Mouse (Mus musculus): ENCODE measurements around the gene B3galt2. TPM values are rescaled to one million over a fixed set of nuclear protein-coding genes. Genes with fewer than 3 reads are reported as not detected.

The B3galt2 gene
- polyA plus RNA-seq (2015; fragmentation: Nextera tagmentation; extraction: Ambion mirVana), result 6.5 and 7.0 TPM in 2 replicates

DNA sequence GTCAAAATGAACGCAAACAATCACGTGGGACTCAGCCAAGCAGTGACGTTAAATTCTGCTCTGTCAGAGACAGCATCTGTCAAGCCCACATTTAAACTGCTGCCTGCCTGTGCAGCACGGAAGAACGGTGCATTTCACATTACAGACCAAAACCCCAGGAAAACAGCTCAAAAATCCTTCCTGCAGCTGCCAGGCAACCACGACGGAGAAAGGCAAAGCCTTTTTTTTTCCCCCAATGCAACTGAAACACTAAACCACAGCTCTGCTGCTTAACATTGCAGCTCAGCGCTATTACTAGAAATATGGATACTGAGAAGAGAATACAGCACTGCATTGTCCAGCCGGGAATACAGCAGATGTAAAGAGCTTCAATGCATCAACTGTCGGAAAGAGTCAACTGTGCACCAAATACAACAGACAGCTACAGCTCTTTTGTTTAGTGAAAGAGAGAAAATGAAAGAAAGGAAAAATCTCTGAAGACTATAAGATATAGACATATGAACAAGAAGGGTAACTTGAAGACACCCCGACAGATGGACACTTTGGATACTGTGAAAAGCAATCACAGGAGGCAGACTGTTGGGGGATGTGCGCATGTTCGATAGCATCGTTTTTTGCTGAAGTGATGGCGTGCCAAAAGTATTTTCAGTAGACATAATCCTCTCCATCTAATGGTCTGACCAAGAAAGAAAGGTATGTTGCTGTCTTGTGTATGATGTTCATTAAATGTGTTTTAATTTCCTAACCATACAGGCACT lies at the start of gene B3galt2:
B3galt2 (plus strand) TSS at position 15 of the 758 bp plus-strand sequence.
- Histone ChIP-seq H3K4me1 (peaks cover 4% of the 10 kb centered on the region; the same call in 1 of the 2 replicates), H3K27ac (peak within 1 kb of the TSS; percentile 94), H3K27me3 (replicated peaks) (no peaks in the 10 kb centered on the region), H3K4me3 (peak within 1 kb of the TSS; percentile 50), H3K9me3 (no peaks in the 10 kb centered on the region), H3K36me3 (replicated peaks) (no peaks in the 10 kb centered on the region), H3K9ac (peak within 1 kb of the TSS; percentile 70), H3K4me2 (peak within 1 kb of the TSS; percentile 52)
- ATAC-seq (replicated peaks), result peak; percentile 95
- WGBS, result 9% methylated on average over 15 of the region's 15 CpGs

GRCm38 (mm10) chr1:143596864-143597263 lies 43.6 kb upstream of the B3galt2 start:
- ATAC-seq (replicated peaks), result no peak
- no peak overlapping the region for H3K4me3 ChIP-seq
- H3K36me3 ChIP-seq (replicated peaks), result no peaks in the 10 kb centered on the region
- no peaks in the 10 kb centered on the region for H3K9me3 ChIP-seq
- H3K27ac ChIP-seq, result no peak overlapping the region
- 94% methylated on average over 2 of the region's 2 CpGs for WGBS
- H3K27me3 ChIP-seq (replicated peaks), result no peaks in the 10 kb centered on the region
- H3K4me2 ChIP-seq, result no peak overlapping the region
- H3K4me1 ChIP-seq, result no peaks in the 10 kb centered on the region
- H3K9ac ChIP-seq, result no peak overlapping the region

- H3K36me3 ChIP-seq (replicated peaks), result peaks cover 3% of the 10 kb centered on the region; the same call in 1 of the 2 replicates
- no peak for ATAC-seq (replicated peaks)
- H3K27ac ChIP-seq, result no peak overlapping the region
- no peaks in the 10 kb centered on the region for H3K27me3 ChIP-seq (replicated peaks)
- no peak overlapping the region for H3K4me2 ChIP-seq
- H3K4me1 ChIP-seq, result no peaks in the 10 kb centered on the region
- no peak overlapping the region for H3K9ac ChIP-seq
- H3K4me3 ChIP-seq, result no peak overlapping the region
- H3K9me3 ChIP-seq, result no peaks in the 10 kb centered on the region
- WGBS, result 82% methylated on average over 2 of the region's 2 CpGs
Observed at GRCm38 (mm10) chr1:143608911-143609310, 31.6 kb upstream of the B3galt2 start.

DNA sequence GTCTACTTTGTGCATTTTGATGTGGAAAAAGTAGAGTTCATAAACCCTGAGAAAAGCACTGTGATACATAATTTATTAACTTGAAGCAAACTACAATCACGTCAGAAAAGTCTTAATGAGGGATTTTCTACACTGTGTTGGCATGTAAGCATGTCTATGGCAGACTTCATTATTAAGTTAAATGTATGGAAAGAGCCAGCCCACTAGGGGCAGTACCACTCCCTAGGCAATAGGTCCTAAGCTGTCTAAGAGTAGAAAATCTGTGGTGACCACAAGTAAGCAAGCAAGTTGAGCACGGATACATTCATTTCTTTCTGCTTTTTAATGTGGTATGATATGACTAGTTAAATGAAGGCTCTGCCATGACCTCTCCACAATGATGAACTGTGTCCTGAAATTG lies 27.6 kb upstream of the B3galt2 start:
- no peaks in the 10 kb centered on the region for H3K27me3 ChIP-seq (replicated peaks)
- 90% methylated on average over 2 of the region's 2 CpGs for WGBS
- H3K9ac ChIP-seq, result no peak overlapping the region
- no peak overlapping the region for H3K4me3 ChIP-seq
- peaks cover 3% of the 10 kb centered on the region for H3K36me3 ChIP-seq (replicated peaks)
- no peaks in the 10 kb centered on the region for H3K4me1 ChIP-seq
- no peak for ATAC-seq (replicated peaks)
- H3K27ac ChIP-seq, result no peak overlapping the region
- H3K4me2 ChIP-seq, result no peak overlapping the region
- H3K9me3 ChIP-seq, result no peaks in the 10 kb centered on the region

DNA sequence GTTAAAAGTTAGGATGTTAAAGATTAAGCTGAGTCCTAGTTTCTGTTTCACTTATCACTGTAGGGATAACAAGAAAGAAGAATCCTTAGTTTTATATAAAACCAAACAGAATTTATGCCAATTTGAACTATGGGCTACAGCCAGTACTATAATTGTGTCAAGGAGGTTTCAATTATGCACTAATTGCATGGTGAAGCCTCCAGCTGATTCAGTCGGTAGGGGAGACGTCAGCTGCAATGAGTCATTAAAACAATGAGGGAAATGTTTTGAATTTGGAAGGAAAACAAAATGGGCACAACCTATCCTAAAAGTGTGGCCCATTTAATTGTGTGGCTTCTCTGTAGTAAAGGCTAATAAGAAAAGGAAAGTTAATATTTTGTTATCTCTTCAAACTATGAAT lies 20.7 kb upstream of the B3galt2 start:
- no peak overlapping the region for H3K27ac ChIP-seq
- WGBS, result 54% methylated on average over 2 of the region's 2 CpGs

GRCm38 (mm10) chr1:143621930-143622329 lies 18.5 kb upstream of the B3galt2 start:
- no peaks in the 10 kb centered on the region for H3K9me3 ChIP-seq
- ATAC-seq (replicated peaks), result no peak
- no peaks in the 10 kb centered on the region for H3K27me3 ChIP-seq (replicated peaks)

More for the DNA sequence above, 20.7 kb upstream of the B3galt2 start:
- no peak for ATAC-seq (replicated peaks)
- no peak overlapping the region for H3K4me2 ChIP-seq
- no peak overlapping the region for H3K4me3 ChIP-seq
- no peak overlapping the region for H3K9ac ChIP-seq
- no peaks in the 10 kb centered on the region for H3K27me3 ChIP-seq (replicated peaks)
- no peaks in the 10 kb centered on the region; the same call in 1 of the 2 replicates for H3K36me3 ChIP-seq (replicated peaks)
- no peaks in the 10 kb centered on the region for H3K4me1 ChIP-seq
- no peaks in the 10 kb centered on the region for H3K9me3 ChIP-seq

DNA sequence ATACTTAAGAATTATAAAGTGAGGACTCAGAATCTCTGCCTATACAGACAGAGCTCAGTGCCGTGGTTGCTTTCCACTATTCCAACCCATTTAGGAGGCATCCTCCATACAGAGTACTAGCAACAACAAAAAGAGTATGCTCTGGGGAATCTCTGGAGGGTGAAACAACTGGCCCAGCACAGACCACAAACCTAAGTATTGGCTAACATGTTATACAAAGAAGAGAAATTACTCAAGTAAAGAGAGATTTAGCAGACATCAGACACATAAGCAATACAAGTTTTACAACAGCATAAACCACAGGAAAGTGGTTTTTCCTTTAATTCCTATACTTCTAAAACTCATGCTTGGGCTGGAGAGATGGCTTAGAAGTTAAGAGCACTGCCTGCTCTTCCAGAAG lies 17.8 kb upstream of the B3galt2 start:
- 100% methylated on average over 1 of the region's 1 CpGs for WGBS
- H3K36me3 ChIP-seq (replicated peaks), result no peaks in the 10 kb centered on the region
- no peaks in the 10 kb centered on the region for H3K27me3 ChIP-seq (replicated peaks)
- H3K9ac ChIP-seq, result no peak overlapping the region
- H3K9me3 ChIP-seq, result no peaks in the 10 kb centered on the region
- H3K4me3 ChIP-seq, result no peak overlapping the region
- H3K27ac ChIP-seq, result no peak overlapping the region
- no peak overlapping the region for H3K4me2 ChIP-seq
- ATAC-seq (replicated peaks), result no peak
- H3K4me1 ChIP-seq, result no peaks in the 10 kb centered on the region

More at GRCm38 (mm10) chr1:143621930-143622329, 18.5 kb upstream of the B3galt2 start:
- Histone ChIP-seq H3K4me2 (no peak overlapping the region), H3K9ac (no peak overlapping the region), H3K4me3 (no peak overlapping the region), H3K27ac (no peak overlapping the region), H3K36me3 (replicated peaks) (no peaks in the 10 kb centered on the region), H3K4me1 (no peaks in the 10 kb centered on the region)

GRCm38 (mm10) chr1:143631337-143631736 lies 9.1 kb upstream of the B3galt2 start:
- H3K4me2 ChIP-seq, result no peak overlapping the region
- 66% methylated on average over 7 of the region's 7 CpGs for WGBS
- no peak overlapping the region for H3K4me3 ChIP-seq
- no peaks in the 10 kb centered on the region for H3K9me3 ChIP-seq
- no peak overlapping the region for H3K9ac ChIP-seq
- ATAC-seq (replicated peaks), result no peak
- H3K27ac ChIP-seq, result no peak overlapping the region
- H3K36me3 ChIP-seq (replicated peaks), result no peaks in the 10 kb centered on the region
- H3K27me3 ChIP-seq (replicated peaks), result no peaks in the 10 kb centered on the region
- H3K4me1 ChIP-seq, result no peaks in the 10 kb centered on the region

DNA sequence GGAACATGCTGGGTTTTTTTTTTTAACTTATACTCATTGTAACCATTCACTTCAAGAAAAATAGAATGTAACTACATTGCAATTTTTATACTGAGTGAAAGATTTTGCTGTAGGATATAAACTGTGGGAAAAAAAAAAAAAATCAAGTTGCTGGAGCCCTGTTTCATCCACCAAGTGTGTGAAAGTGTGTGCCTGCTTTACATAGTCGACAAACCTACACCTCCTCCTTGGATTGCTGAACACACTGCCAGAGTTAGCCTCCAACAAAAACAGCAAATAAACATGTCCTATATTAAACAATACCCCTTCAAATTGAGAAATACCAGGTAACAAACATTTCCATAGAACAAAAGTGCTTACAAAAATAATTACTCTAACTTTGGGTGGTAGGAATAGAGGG lies 8.1 kb upstream of the B3galt2 start:
- no peaks in the 10 kb centered on the region for H3K27me3 ChIP-seq (replicated peaks)
- 92% methylated on average over 1 of the region's 1 CpGs for WGBS
- H3K36me3 ChIP-seq (replicated peaks), result no peaks in the 10 kb centered on the region
- no peaks in the 10 kb centered on the region for H3K4me1 ChIP-seq
- ATAC-seq (replicated peaks), result no peak
- H3K27ac ChIP-seq, result no peak overlapping the region
- H3K9me3 ChIP-seq, result no peaks in the 10 kb centered on the region
- H3K4me3 ChIP-seq, result no peak overlapping the region
- no peak overlapping the region for H3K9ac ChIP-seq
- H3K4me2 ChIP-seq, result no peak overlapping the region

DNA sequence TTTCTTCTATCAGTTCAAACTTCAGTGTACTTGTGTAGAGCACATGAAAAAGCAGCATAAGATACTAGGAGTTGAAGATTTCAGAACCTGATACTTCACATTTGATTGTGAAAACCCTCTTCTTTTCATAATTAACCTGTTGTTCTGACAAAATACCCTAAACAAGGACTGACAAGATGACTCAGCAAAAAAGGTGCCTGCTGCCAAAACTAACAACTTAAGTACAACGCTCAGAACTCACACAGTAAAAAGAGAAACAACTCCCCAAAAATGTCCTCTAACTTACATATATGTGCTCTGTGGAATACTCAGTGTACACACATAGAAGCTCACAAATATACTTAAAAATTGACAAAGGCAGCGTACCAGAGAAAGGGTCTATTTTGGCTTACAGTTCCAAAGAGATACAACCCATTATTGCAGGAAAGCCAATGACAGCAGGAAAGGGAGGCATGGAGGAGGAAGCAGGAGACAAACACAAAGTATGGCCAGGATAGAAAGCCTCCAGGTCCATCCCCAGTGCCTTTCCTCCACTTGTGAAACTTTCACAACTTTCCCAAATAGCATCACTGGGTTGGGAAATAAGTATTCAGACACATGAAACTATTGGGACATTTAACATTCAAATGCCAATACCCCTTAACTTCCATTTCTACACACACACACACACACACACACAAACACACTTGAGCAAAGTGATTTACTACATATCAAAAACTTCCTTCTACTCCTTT lies 7.4 kb upstream of the B3galt2 start:
- Histone ChIP-seq H3K4me2 (no peak overlapping the region), H3K27ac (no peak overlapping the region)
- 88% methylated on average over 2 of the region's 2 CpGs for WGBS

GRCm38 (mm10) chr1:143644221-143644620 lies 3.8 kb downstream of the B3galt2 start:
- WGBS, result 97% methylated on average over 2 of the region's 2 CpGs
- Histone ChIP-seq H3K4me2 (peak overlapping the region; percentile 21), H3K9ac (no peak overlapping the region), H3K27ac (0 out of 2 replicates have a peak overlapping the region, but pooled peaks have one; percentile 50), H3K36me3 (replicated peaks) (no peaks in the 10 kb centered on the region), H3K27me3 (replicated peaks) (no peaks in the 10 kb centered on the region), H3K4me3 (peak overlapping the region; percentile 31), H3K9me3 (no peaks in the 10 kb centered on the region), H3K4me1 (peaks cover 11% of the 10 kb centered on the region; the same call in 1 of the 2 replicates)
- ATAC-seq (replicated peaks), result peak; percentile 38

More for the DNA sequence above, 7.4 kb upstream of the B3galt2 start:
- Histone ChIP-seq H3K9ac (no peak overlapping the region), H3K4me3 (no peak overlapping the region), H3K36me3 (replicated peaks) (no peaks in the 10 kb centered on the region), H3K9me3 (no peaks in the 10 kb centered on the region), H3K27me3 (replicated peaks) (no peaks in the 10 kb centered on the region), H3K4me1 (no peaks in the 10 kb centered on the region)
- ATAC-seq (replicated peaks), result no peak

GRCm38 (mm10) chr1:143645386-143645785 lies 4.9 kb downstream of the B3galt2 start:
- Histone ChIP-seq H3K27me3 (replicated peaks) (no peaks in the 10 kb centered on the region), H3K9ac (peak overlapping the region; percentile 22; the same call in 1 of the 2 replicates), H3K4me3 (peak overlapping the region; percentile 24), H3K9me3 (no peaks in the 10 kb centered on the region), H3K4me2 (peak overlapping the region; percentile 36), H3K36me3 (replicated peaks) (no peaks in the 10 kb centered on the region), H3K27ac (no peak overlapping the region), H3K4me1 (peaks cover 11% of the 10 kb centered on the region; the same call in 1 of the 2 replicates)
- 45% methylated on average over 4 of the region's 4 CpGs for WGBS
- no peak for ATAC-seq (replicated peaks)
